Mouse (Mus musculus) embryonic facial prominence, embryonic 10.5 days (tissue): ENCODE data around the gene Prdm5. TPM values are rescaled to one million over a fixed set of nuclear protein-coding genes. Genes with fewer than 3 reads are reported as not detected.

ENCODE experiments used
- DNase-seq: peaks from one replicate; pipeline ENCODE4 v3.0.0-alpha.2; 2017; ENCODE audit warnings: low spot score
- H3K27ac ChIP-seq: fragments of 300-500 bp; sonication (generic); replicated peaks from 2 replicates; pipeline ENCODE4 v1.5.1; 2016; ENCODE audit warnings: mild to moderate bottlenecking
- H3K27me3 ChIP-seq: fragments of 300-500 bp; sonication (generic); replicated peaks from 2 replicates; pipeline ENCODE4 v1.6.1; 2016; ENCODE audit warnings: low read depth, mild to moderate bottlenecking; ENCODE audit not compliant: poor library complexity, severe bottlenecking
- H3K36me3 ChIP-seq: fragments of 300-500 bp; sonication (generic); replicated peaks from 2 replicates; pipeline ENCODE4 v1.6.1; 2016; ENCODE audit warnings: mild to moderate bottlenecking, moderate library complexity
- H3K4me1 ChIP-seq: fragments of 300-500 bp; sonication (generic); 2 replicates; pipeline ENCODE4 v1.6.1; 2016
- H3K4me3 ChIP-seq: fragments of 300-500 bp; sonication (generic); 2 replicates; pipeline ENCODE4 v1.5.1; 2016; ENCODE audit warnings: mild to moderate bottlenecking, moderate library complexity
- H3K9me3 ChIP-seq: fragments of 300-500 bp; sonication (generic); 2 replicates; pipeline ENCODE4 v1.6.1; 2016; ENCODE audit warnings: mild to moderate bottlenecking
- WGBS: fragments of 180-500 bp; shearing (Covaris S2); methylation state at CpG from one replicate; pipeline ENCODE4 v1.1.7; 2016; 5-methylcytosine and 5-hydroxymethylcytosine counted together
- polyA plus RNA-seq: library from polyadenylated mRNA; unstranded; fragments of >200 nt; fragmentation: Nextera tagmentation; extraction: Ambion mirVana; gene quantifications from 2 replicates; pipeline ENCODE4 v1.2.1, GENCODE M21; 2016

The Prdm5 gene
- polyA plus RNA-seq: 20.8 and 22.2 TPM in 2 replicates

DNA sequence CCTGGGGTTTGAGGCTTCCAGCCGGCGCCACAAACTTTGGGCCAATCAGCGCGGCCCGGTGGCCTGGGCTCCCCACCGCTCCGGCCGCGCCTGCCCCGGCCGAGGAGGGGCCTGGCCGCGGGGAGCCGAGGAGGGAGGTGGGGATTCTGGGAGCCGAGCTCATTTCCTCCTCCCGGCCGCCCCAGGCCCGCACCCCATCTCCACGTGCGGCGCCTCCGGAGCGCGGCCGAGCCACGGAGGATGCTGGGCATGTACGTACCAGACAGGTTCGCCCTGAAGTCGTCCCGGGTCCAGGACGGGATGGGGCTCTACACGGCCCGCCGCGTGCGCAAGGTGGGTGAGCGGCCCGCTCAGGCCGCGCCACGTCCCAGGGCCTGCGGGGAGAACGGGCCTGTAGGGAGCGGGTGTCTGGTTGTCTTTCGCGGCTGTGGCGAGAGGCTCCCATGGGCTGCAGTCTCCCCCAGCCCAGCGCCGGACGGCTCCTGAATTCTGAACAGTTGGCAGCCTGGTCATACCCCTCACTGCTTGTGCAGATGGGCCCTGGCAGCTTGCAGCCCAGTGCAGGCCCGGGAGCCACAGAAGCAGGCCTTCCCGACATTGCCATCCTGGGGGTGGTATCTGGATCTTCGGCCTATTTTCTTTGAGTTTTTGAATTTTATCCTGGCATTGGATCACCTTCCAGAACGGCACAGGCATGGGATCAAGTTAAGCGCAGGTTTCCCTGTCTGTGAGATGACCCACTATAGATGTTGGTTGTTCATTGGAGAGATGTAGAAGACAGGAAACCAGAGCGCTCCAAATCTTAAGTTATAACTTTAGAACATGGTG, at the start of gene Prdm5:
Gene Prdm5, plus strand, starts transcription at position 128 of the 828 bp plus-strand sequence.
- WGBS: 4% methylated on average over 56 of the region's 56 CpGs
- peak within 1 kb of the TSS; percentile 68 for H3K4me3 ChIP-seq
- no peaks in the 10 kb centered on the region for H3K27me3 ChIP-seq
- H3K36me3 ChIP-seq: no peaks in the 10 kb centered on the region
- peak within 1 kb of the TSS; percentile 96 for H3K27ac ChIP-seq
- DNase-seq: peak; percentile 83
- H3K9me3 ChIP-seq: no peaks in the 10 kb centered on the region
- H3K4me1 ChIP-seq: peaks cover 26% of the 10 kb centered on the region

- Histone ChIP-seq H3K27me3 (no peaks in the 10 kb centered on the region), H3K4me1 (no peaks in the 10 kb centered on the region; the same call in 1 of the 2 replicates), H3K4me3 (no peak overlapping the region), H3K27ac (no peak overlapping the region), H3K36me3 (no peaks in the 10 kb centered on the region), H3K9me3 (no peaks in the 10 kb centered on the region)
- DNase-seq: no peak
- WGBS: 70% methylated on average over 8 of the region's 8 CpGs
Measured at GRCm38 (mm10) chr6:65739442-65739841, 39.3 kb upstream of the Prdm5 start.

GRCm38 (mm10) chr6:65743144-65743870, 35.5 kb upstream of the Prdm5 start:
- 65% methylated on average over 1 of the region's 1 CpGs for WGBS
- no peaks in the 10 kb centered on the region; the same call in 1 of the 2 replicates for H3K4me1 ChIP-seq
- no peak for DNase-seq
- H3K36me3 ChIP-seq: 0 out of 2 replicates have a peak, but pooled peaks cover 2% of the 10 kb centered on the region
- H3K27ac ChIP-seq: no peak overlapping the region
- H3K9me3 ChIP-seq: peaks cover 8% of the 10 kb centered on the region; the same call in 1 of the 2 replicates
- no peaks in the 10 kb centered on the region for H3K27me3 ChIP-seq
- H3K4me3 ChIP-seq: no peak overlapping the region

- H3K27me3 ChIP-seq: no peaks in the 10 kb centered on the region
- DNase-seq: no peak
- H3K4me3 ChIP-seq: no peak overlapping the region
- peaks cover 8% of the 10 kb centered on the region; the same call in 1 of the 2 replicates for H3K9me3 ChIP-seq
- no peak overlapping the region for H3K27ac ChIP-seq
- 0 out of 2 replicates have a peak, but pooled peaks cover 2% of the 10 kb centered on the region for H3K36me3 ChIP-seq
- H3K4me1 ChIP-seq: no peaks in the 10 kb centered on the region; the same call in 1 of the 2 replicates
Measured at GRCm38 (mm10) chr6:65743871-65744202, 35.0 kb upstream of the Prdm5 start.

- H3K9me3 ChIP-seq: no peaks in the 10 kb centered on the region
- no peaks in the 10 kb centered on the region for H3K27me3 ChIP-seq
- 48% methylated on average over 7 of the region's 7 CpGs for WGBS
- DNase-seq: peak; percentile 35
- H3K4me3 ChIP-seq: no peak overlapping the region
- H3K4me1 ChIP-seq: peaks cover 15% of the 10 kb centered on the region
- no peaks in the 10 kb centered on the region for H3K36me3 ChIP-seq
- H3K27ac ChIP-seq: peak overlapping the region; percentile 76
Measured at GRCm38 (mm10) chr6:65758214-65758613, 20.6 kb upstream of the Prdm5 start.

DNA sequence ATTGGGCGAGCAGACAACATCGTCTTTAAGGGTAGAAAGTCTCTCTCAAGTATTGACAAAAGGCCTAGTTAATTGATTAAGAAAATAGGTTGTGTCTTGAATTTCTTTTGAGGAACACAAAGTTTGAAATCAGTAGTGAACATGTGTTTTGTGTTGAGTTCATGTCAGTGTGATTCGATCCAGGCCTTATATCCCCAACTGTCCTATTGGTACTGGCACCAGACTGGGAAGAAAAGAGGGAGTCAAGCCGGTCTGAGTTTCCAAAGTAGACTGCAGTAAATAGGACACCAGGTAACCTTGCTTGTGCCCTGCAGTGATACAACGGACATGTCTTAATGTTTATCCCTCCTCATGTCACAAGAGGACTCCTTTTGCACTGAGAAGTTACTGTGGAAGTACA, 19.6 kb upstream of the Prdm5 start:
- Histone ChIP-seq H3K27me3 (no peaks in the 10 kb centered on the region), H3K9me3 (no peaks in the 10 kb centered on the region), H3K36me3 (no peaks in the 10 kb centered on the region), H3K4me3 (no peak overlapping the region), H3K4me1 (peaks cover 15% of the 10 kb centered on the region), H3K27ac (no peak overlapping the region)
- peak; percentile 52 for DNase-seq
- 52% methylated on average over 5 of the region's 5 CpGs for WGBS

- 0 out of 2 replicates have a peak overlapping the region, but pooled peaks have one; percentile 4 for H3K27ac ChIP-seq
- H3K9me3 ChIP-seq: no peaks in the 10 kb centered on the region
- peaks cover 19% of the 10 kb centered on the region for H3K4me1 ChIP-seq
- WGBS: 79% methylated on average over 3 of the region's 3 CpGs
- H3K36me3 ChIP-seq: no peaks in the 10 kb centered on the region
- no peak for DNase-seq
- H3K27me3 ChIP-seq: no peaks in the 10 kb centered on the region
- H3K4me3 ChIP-seq: no peak overlapping the region
Measured at GRCm38 (mm10) chr6:65760073-65760472, 18.7 kb upstream of the Prdm5 start.

- peaks cover 19% of the 10 kb centered on the region for H3K4me1 ChIP-seq
- no peak for DNase-seq
- H3K27me3 ChIP-seq: no peaks in the 10 kb centered on the region
- no peaks in the 10 kb centered on the region for H3K36me3 ChIP-seq
- WGBS: 85% methylated on average over 2 of the region's 2 CpGs
- H3K27ac ChIP-seq: no peak overlapping the region
- no peaks in the 10 kb centered on the region for H3K9me3 ChIP-seq
- no peak overlapping the region for H3K4me3 ChIP-seq
Measured at GRCm38 (mm10) chr6:65764459-65764858, 14.3 kb upstream of the Prdm5 start.

DNA sequence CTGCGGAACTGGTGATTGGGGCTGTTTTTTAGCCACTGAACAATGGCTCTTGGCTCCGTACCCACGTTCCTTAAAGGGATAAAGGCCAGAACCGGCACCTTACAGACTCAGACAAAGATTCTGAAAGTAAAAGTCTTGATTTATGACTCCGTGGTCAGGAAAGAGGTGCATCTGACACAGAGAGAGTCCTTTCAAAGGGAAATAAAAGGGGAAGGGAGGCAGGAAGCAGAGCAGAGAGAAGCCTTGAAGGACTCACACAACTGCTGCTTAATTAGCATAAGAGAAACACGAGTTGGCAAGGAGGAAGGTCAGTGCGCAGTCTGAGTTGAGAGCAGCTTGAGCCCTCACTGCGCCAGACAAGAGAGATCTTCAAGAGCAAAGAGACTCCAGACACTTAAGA, 13.7 kb upstream of the Prdm5 start:
- Histone ChIP-seq H3K9me3 (no peaks in the 10 kb centered on the region), H3K4me1 (peaks cover 15% of the 10 kb centered on the region), H3K27me3 (no peaks in the 10 kb centered on the region), H3K36me3 (no peaks in the 10 kb centered on the region), H3K27ac (peak overlapping the region; percentile 76), H3K4me3 (no peak overlapping the region)
- DNase-seq: peak; percentile 22
- WGBS: 22% methylated on average over 8 of the region's 8 CpGs

DNA sequence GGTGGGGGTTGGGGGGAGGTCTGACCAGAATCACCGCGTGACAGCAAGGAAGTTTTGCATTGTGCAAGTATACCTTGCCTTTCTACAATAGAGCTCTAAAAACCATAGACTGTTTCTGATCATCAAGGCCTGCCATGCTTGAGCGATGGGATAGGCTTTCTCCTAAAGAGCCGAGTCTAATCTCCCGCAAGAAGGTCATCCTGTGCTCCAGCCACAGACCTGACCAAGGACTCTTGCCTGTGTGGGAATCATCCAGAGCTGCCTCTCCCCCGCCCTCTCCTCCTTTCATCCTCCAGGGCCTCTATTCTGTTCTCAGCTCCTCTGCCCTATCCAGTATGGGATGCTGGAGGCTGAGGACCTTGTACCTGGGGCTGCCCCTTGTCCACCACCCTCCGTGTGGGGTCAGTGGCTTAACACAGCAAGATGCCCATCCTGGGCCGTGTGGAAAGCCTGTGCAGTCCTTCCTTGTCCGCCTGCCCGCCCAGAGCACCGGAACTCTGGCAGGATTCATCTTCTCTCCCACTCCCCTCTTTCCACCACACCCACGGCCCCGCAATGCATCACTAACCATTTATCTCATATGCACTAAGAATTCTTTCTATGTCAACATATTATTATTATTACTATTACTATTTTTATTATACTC, 12.9 kb upstream of the Prdm5 start:
- Histone ChIP-seq H3K4me3 (no peak overlapping the region), H3K27ac (peak overlapping the region; percentile 76; the same call in 1 of the 2 replicates), H3K9me3 (no peaks in the 10 kb centered on the region), H3K27me3 (no peaks in the 10 kb centered on the region), H3K36me3 (no peaks in the 10 kb centered on the region), H3K4me1 (peaks cover 13% of the 10 kb centered on the region)
- 88% methylated on average over 13 of the region's 13 CpGs for WGBS
- no peak for DNase-seq

GRCm38 (mm10) chr6:65767911-65768310, 10.9 kb upstream of the Prdm5 start:
- H3K27ac ChIP-seq: no peak overlapping the region
- DNase-seq: peak; percentile 47
- no peaks in the 10 kb centered on the region for H3K27me3 ChIP-seq
- H3K4me1 ChIP-seq: peaks cover 13% of the 10 kb centered on the region
- no peaks in the 10 kb centered on the region for H3K36me3 ChIP-seq
- H3K9me3 ChIP-seq: no peaks in the 10 kb centered on the region
- H3K4me3 ChIP-seq: no peak overlapping the region
- WGBS: 76% methylated on average over 5 of the region's 5 CpGs

DNA sequence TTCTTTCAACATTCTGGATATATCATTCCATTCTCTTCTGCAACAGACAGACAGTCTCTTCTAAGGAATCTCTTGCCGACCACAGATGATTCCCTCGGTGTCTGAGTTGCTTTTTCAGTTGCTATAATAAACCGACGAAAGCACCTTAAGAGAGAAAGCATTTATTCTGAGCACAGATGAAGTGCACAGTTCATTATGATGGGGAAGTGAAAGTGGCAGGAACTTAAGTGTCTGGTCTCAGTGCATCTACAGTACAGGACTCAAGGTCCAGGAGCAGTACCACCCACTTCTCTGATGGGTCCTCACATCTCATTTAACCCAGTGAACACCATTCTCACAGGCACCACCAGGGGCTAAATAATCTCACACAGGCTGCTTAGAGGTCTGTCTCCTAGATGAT, 5.2 kb upstream of the Prdm5 start:
- H3K27me3 ChIP-seq: no peaks in the 10 kb centered on the region
- DNase-seq: no peak
- 90% methylated on average over 4 of the region's 4 CpGs for WGBS
- no peaks in the 10 kb centered on the region for H3K36me3 ChIP-seq
- H3K27ac ChIP-seq: no peak overlapping the region
- peaks cover 6% of the 10 kb centered on the region for H3K4me1 ChIP-seq
- no peaks in the 10 kb centered on the region for H3K9me3 ChIP-seq
- H3K4me3 ChIP-seq: no peak overlapping the region
